Mouse (Mus musculus) neural tube, embryonic 13.5 days (tissue): Measurements from ENCODE around the gene Shisa6. TPM values are rescaled to one million over a fixed set of nuclear protein-coding genes. Genes with fewer than 3 reads are reported as not detected.

ENCODE experiments used
- ATAC-seq: fragments of 200-750 bp; cut with Nextera tagmentation; 2 replicates; pipeline ENCODE4 v1.8.0; 2017; ENCODE audit warnings: low read depth, mild to moderate bottlenecking, moderate TSS enrichment, moderate library complexity
- H3K27ac ChIP-seq: fragments of 300-500 bp; sonication (generic); replicated peaks from 2 replicates; pipeline ENCODE4 v1.5.1; 2015; ENCODE audit warnings: moderate library complexity, mild to moderate bottlenecking, inconsistent platforms
- H3K27me3 ChIP-seq: fragments of 300-500 bp; sonication (generic); 2 replicates; pipeline ENCODE4 v1.6.1; 2015; ENCODE audit warnings: mild to moderate bottlenecking, inconsistent platforms
- H3K36me3 ChIP-seq: fragments of 300-500 bp; sonication (generic); 2 replicates; pipeline ENCODE4 v1.6.1; 2015; ENCODE audit warnings: mild to moderate bottlenecking, inconsistent platforms
- H3K4me1 ChIP-seq: fragments of 300-500 bp; sonication (generic); replicated peaks from 2 replicates; pipeline ENCODE4 v1.6.1; 2015; ENCODE audit warnings: inconsistent platforms
- H3K4me2 ChIP-seq: fragments of 300-500 bp; sonication (generic); 2 replicates; pipeline ENCODE4 v1.6.1; 2015; ENCODE audit warnings: inconsistent platforms, mild to moderate bottlenecking, moderate library complexity
- H3K4me3 ChIP-seq: fragments of 300-500 bp; sonication (generic); 2 replicates; pipeline ENCODE4 v1.5.1; 2015; ENCODE audit warnings: mild to moderate bottlenecking, inconsistent platforms
- H3K9ac ChIP-seq: fragments of 300-500 bp; sonication (generic); 2 replicates; pipeline ENCODE4 v1.6.1; 2015; ENCODE audit warnings: moderate library complexity, mild to moderate bottlenecking, inconsistent platforms
- H3K9me3 ChIP-seq: fragments of 300-500 bp; sonication (generic); 2 replicates; pipeline ENCODE4 v1.6.1; 2016; ENCODE audit warnings: inconsistent platforms
- WGBS: fragments of 180-500 bp; shearing (Covaris S2); methylation state at CpG from one replicate; pipeline ENCODE4 v1.1.7; 2015; 5-methylcytosine and 5-hydroxymethylcytosine counted together
- polyA plus RNA-seq: library from polyadenylated mRNA; unstranded; fragments of >200 nt; fragmentation: Nextera tagmentation; extraction: Ambion mirVana; gene quantifications from 2 replicates; pipeline ENCODE4 v1.2.1, GENCODE M21; 2015

Gene Shisa6
- polyA plus RNA-seq, 1 experiment from 2014 or later = 3.7 TPM

DNA sequence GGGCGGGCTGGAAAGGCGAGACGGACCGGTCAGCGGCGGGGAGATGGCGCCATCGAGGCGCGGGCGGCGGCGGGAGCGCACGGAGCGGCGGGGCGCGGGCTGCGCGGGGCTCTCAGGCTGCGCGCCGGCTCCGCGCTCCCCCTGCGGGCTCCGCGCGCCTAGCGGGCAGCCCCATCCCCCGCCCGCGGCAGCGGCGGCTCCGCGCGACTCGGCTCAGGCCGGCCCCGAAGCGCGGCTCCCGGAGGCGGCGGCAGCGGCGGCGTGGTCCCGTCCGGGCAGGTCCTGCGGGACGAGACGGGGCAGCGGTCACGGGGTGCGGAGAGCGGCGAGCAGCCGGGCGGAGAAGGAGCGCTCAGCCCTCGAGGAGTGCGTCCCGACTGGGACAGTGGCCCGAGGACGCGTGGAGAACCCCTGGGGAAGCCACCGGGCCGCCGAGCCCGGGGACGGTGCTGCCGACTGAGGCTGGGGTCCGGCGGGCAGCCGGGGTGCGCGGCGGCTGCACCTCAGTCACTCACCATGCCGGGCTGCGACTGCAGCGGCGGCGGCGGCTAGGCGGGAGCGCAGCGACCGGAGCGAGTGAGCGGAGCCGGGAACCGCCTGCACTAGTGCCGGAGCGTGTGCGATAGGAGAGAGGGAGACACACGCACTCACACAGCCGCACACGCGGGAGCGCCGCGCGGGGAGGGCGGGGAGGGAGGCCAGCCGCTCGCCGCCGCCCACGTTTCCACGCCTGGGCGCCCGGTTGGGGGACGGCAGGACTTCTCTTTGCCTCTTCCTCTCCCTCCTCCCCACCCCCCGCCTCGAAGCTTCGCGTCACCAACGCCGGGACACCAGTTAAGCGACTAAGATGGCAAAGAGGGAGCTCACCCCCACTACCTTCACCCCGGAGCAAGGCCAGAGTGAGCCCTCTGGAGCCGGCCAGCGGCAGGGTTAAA is 549 bp upstream of the Shisa6 start:
- H3K4me3 ChIP-seq = peak overlapping the region; percentile 60
- peak overlapping the region; percentile 80 for H3K9ac ChIP-seq
- H3K36me3 ChIP-seq = no peaks in the 10 kb centered on the region
- H3K27me3 ChIP-seq = peaks cover 73% of the 10 kb centered on the region
- WGBS = under 1% methylated on average over 85 of the region's 126 CpGs
- peak overlapping the region; percentile 82 for H3K27ac ChIP-seq
- H3K4me1 ChIP-seq = peaks cover 49% of the 10 kb centered on the region
- no peaks in the 10 kb centered on the region for H3K9me3 ChIP-seq
- peak overlapping the region; percentile 72 for H3K4me2 ChIP-seq
- peak; percentile 80 for ATAC-seq

GRCm38 (mm10) chr11:66524251-66524650 is 1.5 kb downstream of the Shisa6 start:
- 36% methylated on average over 4 of the region's 4 CpGs for WGBS
- H3K4me3 ChIP-seq = peak overlapping the region; percentile 60
- ATAC-seq = no peak
- H3K4me1 ChIP-seq = peaks cover 49% of the 10 kb centered on the region
- peak overlapping the region; percentile 72 for H3K4me2 ChIP-seq
- H3K27me3 ChIP-seq = peaks cover 68% of the 10 kb centered on the region
- H3K9ac ChIP-seq = peak overlapping the region; percentile 41
- no peak overlapping the region for H3K27ac ChIP-seq
- no peaks in the 10 kb centered on the region for H3K9me3 ChIP-seq
- H3K36me3 ChIP-seq = no peaks in the 10 kb centered on the region

DNA sequence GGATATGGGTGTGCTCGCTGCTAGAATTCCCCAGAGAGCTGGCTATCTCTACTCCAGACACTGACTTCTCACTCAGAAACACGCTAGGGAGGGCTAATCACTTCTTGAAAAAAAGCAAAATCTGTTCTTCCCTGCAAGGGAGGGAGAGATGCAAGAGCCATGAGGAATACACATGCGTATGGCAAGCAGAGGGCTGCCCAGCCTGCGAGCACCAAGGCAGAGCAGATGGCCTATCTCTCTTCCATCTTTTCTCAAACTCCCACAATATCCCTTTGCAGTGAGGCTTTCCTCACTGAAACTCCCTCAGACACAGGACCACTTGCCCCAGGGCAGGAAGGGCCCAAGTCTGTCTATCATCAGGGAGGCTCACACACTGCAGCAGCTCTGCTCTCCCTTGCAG is 3.4 kb downstream of the Shisa6 start:
- H3K27ac ChIP-seq = no peak overlapping the region
- peaks cover 35% of the 10 kb centered on the region for H3K4me1 ChIP-seq
- no peaks in the 10 kb centered on the region for H3K36me3 ChIP-seq
- H3K27me3 ChIP-seq = peaks cover 54% of the 10 kb centered on the region
- no peak overlapping the region for H3K9ac ChIP-seq
- H3K4me3 ChIP-seq = 0 out of 2 replicates have a peak overlapping the region, but pooled peaks have one; percentile 0
- H3K4me2 ChIP-seq = peak overlapping the region; percentile 72
- no peaks in the 10 kb centered on the region for H3K9me3 ChIP-seq
- ATAC-seq = no peak
- 76% methylated on average over 4 of the region's 4 CpGs for WGBS

DNA sequence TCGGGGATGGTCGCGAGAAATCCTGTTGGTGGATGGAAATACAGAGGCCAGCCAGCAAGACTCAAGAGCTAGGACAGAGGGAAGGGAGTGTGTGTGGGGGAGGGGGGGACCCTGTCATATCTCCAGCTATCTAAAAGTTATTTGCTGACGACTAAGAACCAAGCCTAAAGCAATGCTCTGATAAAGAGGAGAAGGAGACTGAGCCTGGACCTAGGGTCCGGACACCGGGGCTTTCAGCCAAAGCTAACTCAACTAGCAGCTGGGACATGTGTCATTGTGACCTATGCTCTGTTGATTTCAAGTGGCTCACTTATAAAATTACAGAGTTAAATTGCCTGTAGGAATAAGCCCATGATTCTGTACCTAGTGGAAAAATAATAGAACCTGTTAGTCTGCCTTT is 6.4 kb downstream of the Shisa6 start:
- Histone ChIP-seq H3K27me3 (peaks cover 26% of the 10 kb centered on the region), H3K4me3 (no peak overlapping the region), H3K9ac (no peak overlapping the region), H3K4me1 (peaks cover 16% of the 10 kb centered on the region; the same call in 1 of the 2 replicates), H3K36me3 (no peaks in the 10 kb centered on the region), H3K9me3 (no peaks in the 10 kb centered on the region), H3K4me2 (no peak overlapping the region), H3K27ac (no peak overlapping the region)
- no peak for ATAC-seq
- WGBS = 86% methylated on average over 6 of the region's 6 CpGs

GRCm38 (mm10) chr11:66514346-66514745 is 11.4 kb downstream of the Shisa6 start:
- Histone ChIP-seq H3K4me3 (no peak overlapping the region), H3K9ac (no peak overlapping the region), H3K27me3 (no peaks in the 10 kb centered on the region), H3K4me1 (no peaks in the 10 kb centered on the region), H3K36me3 (no peaks in the 10 kb centered on the region), H3K4me2 (no peak overlapping the region), H3K27ac (no peak overlapping the region), H3K9me3 (no peaks in the 10 kb centered on the region)
- 67% methylated on average over 5 of the region's 5 CpGs for WGBS
- no peak for ATAC-seq

DNA sequence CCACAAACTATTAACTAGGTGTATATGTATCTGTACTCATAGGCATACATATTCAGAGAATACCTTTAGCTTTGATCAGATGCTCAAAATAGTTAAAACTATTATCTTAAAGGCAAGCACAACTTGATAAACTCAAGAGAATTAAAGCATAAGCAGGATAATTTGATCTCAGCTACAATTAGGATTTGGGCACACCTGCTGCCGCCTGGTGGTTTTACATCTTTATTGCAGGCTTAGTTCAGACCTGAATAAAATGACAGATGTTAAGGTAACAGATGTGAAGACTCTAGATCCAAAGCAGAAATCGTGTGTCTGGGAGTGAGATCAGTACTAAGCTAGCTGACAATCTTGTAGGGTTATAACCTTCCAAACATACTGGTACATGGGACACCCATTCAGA is 24.8 kb downstream of the Shisa6 start:
- Histone ChIP-seq H3K4me3 (no peak overlapping the region), H3K4me1 (no peaks in the 10 kb centered on the region), H3K27me3 (no peaks in the 10 kb centered on the region), H3K9ac (no peak overlapping the region), H3K4me2 (no peak overlapping the region), H3K36me3 (no peaks in the 10 kb centered on the region), H3K27ac (no peak overlapping the region), H3K9me3 (0 out of 2 replicates have a peak, but pooled peaks cover 3% of the 10 kb centered on the region)
- WGBS = 78% methylated on average over 2 of the region's 2 CpGs
- no peak for ATAC-seq

DNA sequence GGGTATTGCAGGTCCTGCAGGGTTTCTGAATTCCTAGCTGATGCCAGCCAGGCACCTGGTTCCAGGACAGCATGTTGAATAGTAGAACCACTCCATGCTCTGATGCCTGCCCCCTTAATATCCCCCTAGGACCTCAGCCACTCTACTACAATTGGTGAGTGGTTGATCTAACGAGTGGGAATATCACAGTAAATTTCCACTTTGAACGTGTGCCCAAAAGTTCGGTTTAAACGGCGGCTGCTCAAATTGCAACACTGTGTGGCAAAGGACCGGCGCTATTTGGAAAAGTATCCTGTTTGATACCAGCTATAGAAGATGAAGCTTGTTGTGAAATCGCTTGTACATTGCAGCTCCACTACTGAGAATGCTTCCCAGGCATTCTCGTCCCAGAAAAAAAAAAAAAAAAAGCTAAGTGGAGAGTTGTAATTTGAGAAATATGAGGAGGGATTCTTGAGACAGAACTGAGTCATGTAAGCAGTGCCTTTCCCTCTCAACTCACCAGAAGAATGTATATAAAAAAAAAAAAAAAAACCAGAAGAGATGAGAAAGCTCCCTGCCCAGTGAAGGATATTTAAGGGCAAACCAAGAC is 26.8 kb downstream of the Shisa6 start:
- Histone ChIP-seq H3K27ac (no peak overlapping the region), H3K4me1 (no peaks in the 10 kb centered on the region), H3K4me2 (no peak overlapping the region), H3K9me3 (0 out of 2 replicates have a peak, but pooled peaks cover 3% of the 10 kb centered on the region), H3K27me3 (no peaks in the 10 kb centered on the region), H3K4me3 (no peak overlapping the region), H3K36me3 (no peaks in the 10 kb centered on the region), H3K9ac (no peak overlapping the region)
- no peak for ATAC-seq
- WGBS = 84% methylated on average over 9 of the region's 9 CpGs

DNA sequence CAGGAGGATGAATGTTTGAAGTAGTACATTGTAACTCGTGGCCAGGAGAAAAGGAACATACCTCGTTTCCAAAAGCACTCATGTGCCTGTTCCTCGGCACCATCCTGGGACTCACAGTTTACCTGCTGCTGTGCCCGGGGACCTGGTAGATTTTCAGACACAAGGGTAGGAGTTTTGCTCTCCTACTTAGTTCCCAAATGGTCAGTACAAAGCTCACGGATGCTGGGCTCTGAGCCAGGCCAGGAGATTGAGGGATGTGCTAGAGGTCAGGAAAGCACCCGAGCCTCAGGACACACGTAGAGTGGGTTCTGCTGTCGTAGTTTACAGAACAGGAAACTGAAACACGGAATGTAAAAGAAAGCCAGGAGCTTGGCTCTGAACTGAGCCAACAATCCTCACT is 29.5 kb downstream of the Shisa6 start:
- Histone ChIP-seq H3K4me3 (no peak overlapping the region), H3K36me3 (no peaks in the 10 kb centered on the region), H3K27ac (no peak overlapping the region), H3K9ac (no peak overlapping the region), H3K4me1 (no peaks in the 10 kb centered on the region), H3K9me3 (0 out of 2 replicates have a peak, but pooled peaks cover 3% of the 10 kb centered on the region), H3K27me3 (no peaks in the 10 kb centered on the region), H3K4me2 (no peak overlapping the region)
- ATAC-seq = no peak
- 74% methylated on average over 9 of the region's 9 CpGs for WGBS

GRCm38 (mm10) chr11:66494391-66494790 is 31.4 kb downstream of the Shisa6 start:
- no peak for ATAC-seq
- Histone ChIP-seq H3K27ac (no peak overlapping the region), H3K4me2 (no peak overlapping the region), H3K27me3 (no peaks in the 10 kb centered on the region), H3K9me3 (no peaks in the 10 kb centered on the region), H3K4me1 (no peaks in the 10 kb centered on the region), H3K9ac (no peak overlapping the region), H3K36me3 (no peaks in the 10 kb centered on the region), H3K4me3 (no peak overlapping the region)
- WGBS = 90% methylated on average over 3 of the region's 3 CpGs

DNA sequence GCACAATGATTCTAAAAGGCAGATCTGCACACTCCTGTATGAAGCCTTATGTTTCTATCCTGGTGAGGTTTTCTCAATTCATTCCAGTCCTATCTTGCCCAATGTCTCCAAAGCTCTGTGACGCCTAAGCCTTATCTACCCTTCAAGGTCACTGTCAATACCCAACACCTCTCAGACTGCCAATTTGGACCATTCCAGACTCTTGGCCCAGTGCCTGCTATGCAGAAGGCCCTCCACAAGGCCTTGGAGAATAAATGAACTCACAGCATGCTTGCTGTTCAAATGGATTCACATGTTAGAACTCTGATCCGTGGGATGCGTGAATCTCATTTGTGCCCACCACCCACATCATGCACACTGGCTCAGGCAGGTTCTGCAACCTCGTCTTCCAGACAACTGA is 38.0 kb downstream of the Shisa6 start:
- H3K27ac ChIP-seq = no peak overlapping the region
- no peak overlapping the region for H3K4me2 ChIP-seq
- H3K27me3 ChIP-seq = no peaks in the 10 kb centered on the region
- ATAC-seq = no peak
- H3K9ac ChIP-seq = no peak overlapping the region
- 80% methylated on average over 4 of the region's 4 CpGs for WGBS
- H3K9me3 ChIP-seq = no peaks in the 10 kb centered on the region
- H3K4me1 ChIP-seq = no peaks in the 10 kb centered on the region
- no peak overlapping the region for H3K4me3 ChIP-seq
- no peaks in the 10 kb centered on the region for H3K36me3 ChIP-seq

GRCm38 (mm10) chr11:66482501-66482900 is 43.3 kb downstream of the Shisa6 start:
- no peak overlapping the region for H3K27ac ChIP-seq
- no peak overlapping the region for H3K4me2 ChIP-seq
- 77% methylated on average over 6 of the region's 6 CpGs for WGBS
- no peaks in the 10 kb centered on the region for H3K4me1 ChIP-seq
- no peaks in the 10 kb centered on the region for H3K9me3 ChIP-seq
- no peak overlapping the region for H3K9ac ChIP-seq
- H3K4me3 ChIP-seq = no peak overlapping the region
- no peak for ATAC-seq
- no peaks in the 10 kb centered on the region for H3K36me3 ChIP-seq
- no peaks in the 10 kb centered on the region for H3K27me3 ChIP-seq

DNA sequence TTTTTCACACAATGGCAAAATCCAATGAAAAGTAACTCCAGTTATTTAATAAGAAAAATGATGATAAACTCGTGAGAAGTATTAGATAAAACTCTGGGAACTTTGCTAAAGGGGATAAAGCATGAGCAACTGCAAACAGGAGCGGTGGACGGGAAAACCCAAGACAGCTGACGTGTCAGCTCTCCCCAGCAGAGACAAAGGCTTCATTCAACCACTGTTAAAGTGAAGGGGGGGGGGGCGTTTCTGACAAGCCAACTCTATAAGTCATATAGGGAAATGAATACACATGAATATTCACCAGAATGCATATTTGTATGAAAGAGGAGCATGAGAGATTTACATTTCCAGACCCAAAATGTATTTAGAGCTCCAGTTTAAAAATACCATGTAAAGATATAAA is 83.1 kb downstream of the Shisa6 start:
- ATAC-seq = no peak
- Histone ChIP-seq H3K9ac (no peak overlapping the region), H3K4me1 (peaks cover 3% of the 10 kb centered on the region), H3K4me3 (no peak overlapping the region), H3K9me3 (no peaks in the 10 kb centered on the region), H3K27ac (no peak overlapping the region), H3K36me3 (no peaks in the 10 kb centered on the region), H3K27me3 (no peaks in the 10 kb centered on the region), H3K4me2 (no peak overlapping the region)
- WGBS = 24% methylated on average over 5 of the region's 5 CpGs
